Mouse (Mus musculus) embryonic facial prominence, embryonic 12.5 days (tissue): Measurements from ENCODE around the gene Lmbrd2. TPM values are rescaled to one million over a fixed set of nuclear protein-coding genes. Genes with fewer than 3 reads are reported as not detected.
"Not testable (repeated sequence)": the region's sequence is repeated elsewhere in the genome, so short reads cannot be mapped to it uniquely, and the experiment has no call there.

Experiments
- ATAC-seq: fragments of 200-750 bp; cut with Nextera tagmentation; 2 replicates; pipeline ENCODE4 v1.8.0; 2017; ENCODE audit not compliant: insufficient number of reproducible peaks, insufficient read depth, low FRiP score, low TSS enrichment
- H3K27ac ChIP-seq: fragments of 300-500 bp; sonication (generic); 2 replicates; pipeline ENCODE4 v1.5.1; 2016; ENCODE audit warnings: mild to moderate bottlenecking
- H3K27me3 ChIP-seq: fragments of 300-500 bp; sonication (generic); 2 replicates; pipeline ENCODE4 v1.6.1; 2016; ENCODE audit warnings: mild to moderate bottlenecking, moderate library complexity
- H3K36me3 ChIP-seq: fragments of 300-500 bp; sonication (generic); 2 replicates; pipeline ENCODE4 v1.6.1; 2016; ENCODE audit warnings: mild to moderate bottlenecking
- H3K4me1 ChIP-seq: fragments of 300-500 bp; sonication (generic); 2 replicates; pipeline ENCODE4 v1.6.1; 2016
- H3K4me2 ChIP-seq: fragments of 300-500 bp; sonication (generic); replicated peaks from 2 replicates; pipeline ENCODE4 v1.6.1; 2016; ENCODE audit warnings: mild to moderate bottlenecking, moderate library complexity
- H3K4me3 ChIP-seq: fragments of 300-500 bp; sonication (generic); 2 replicates; pipeline ENCODE4 v1.5.1; 2016; ENCODE audit warnings: mild to moderate bottlenecking
- H3K9ac ChIP-seq: fragments of 300-500 bp; sonication (generic); 2 replicates; pipeline ENCODE4 v1.6.1; 2016; ENCODE audit warnings: mild to moderate bottlenecking, moderate library complexity
- H3K9me3 ChIP-seq: fragments of 300-500 bp; sonication (generic); 2 replicates; pipeline ENCODE4 v1.6.1; 2016; ENCODE audit warnings: mild to moderate bottlenecking, moderate library complexity
- whole genome bisulfite sequencing: fragments of 180-500 bp; shearing (Covaris S2); methylation state at CpG from one replicate; pipeline ENCODE4 v1.1.7; 2016; 5-methylcytosine and 5-hydroxymethylcytosine counted together
- polyA plus RNA-seq: library from polyadenylated mRNA; unstranded; fragments of >200 nt; fragmentation: Nextera tagmentation; extraction: Ambion mirVana; gene quantifications from 2 replicates; pipeline ENCODE4 v1.2.1, GENCODE M21; 2016

Gene Lmbrd2
- polyA plus RNA-seq, 1 experiment from 2014 or later = 2.5 TPM

DNA sequence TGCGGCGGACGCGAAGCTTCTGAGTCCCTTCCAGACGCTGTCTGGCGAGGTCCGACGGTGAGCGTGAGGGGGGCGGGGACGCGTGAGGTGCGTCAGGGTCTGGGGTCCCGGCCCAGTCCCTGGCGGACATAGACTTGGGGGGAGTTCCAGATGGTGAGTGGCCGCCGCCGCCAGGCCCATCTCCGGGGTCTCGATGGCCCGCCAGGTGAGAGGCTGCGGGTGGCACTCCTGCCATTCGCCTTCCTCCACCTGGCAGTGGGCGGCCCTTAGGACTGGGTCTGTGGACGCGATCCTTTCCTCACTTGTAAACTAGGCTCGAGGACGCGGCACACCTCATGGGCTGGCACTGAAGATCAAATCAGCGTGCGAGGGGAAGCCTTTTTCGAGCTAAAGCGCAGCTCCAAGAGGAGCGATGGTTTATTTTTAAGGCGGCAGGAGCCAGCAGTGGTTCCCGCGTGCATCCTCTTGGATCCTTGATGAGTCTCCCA is 378 bp downstream of the Lmbrd2 start:
- Histone ChIP-seq H3K4me1 (peaks cover 13% of the 10 kb centered on the region; the same call in 1 of the 2 replicates), H3K9ac (peak overlapping the region; percentile 78), H3K4me3 (peak overlapping the region; percentile 92), H3K36me3 (peaks cover 31% of the 10 kb centered on the region), H3K27me3 (no peaks in the 10 kb centered on the region), H3K27ac (peak overlapping the region; percentile 84), H3K4me2 (peak overlapping the region; percentile 69), H3K9me3 (no peaks in the 10 kb centered on the region)
- under 1% methylated on average over 37 of the region's 37 CpGs for WGBS
- peak; percentile 89 for ATAC-seq

DNA sequence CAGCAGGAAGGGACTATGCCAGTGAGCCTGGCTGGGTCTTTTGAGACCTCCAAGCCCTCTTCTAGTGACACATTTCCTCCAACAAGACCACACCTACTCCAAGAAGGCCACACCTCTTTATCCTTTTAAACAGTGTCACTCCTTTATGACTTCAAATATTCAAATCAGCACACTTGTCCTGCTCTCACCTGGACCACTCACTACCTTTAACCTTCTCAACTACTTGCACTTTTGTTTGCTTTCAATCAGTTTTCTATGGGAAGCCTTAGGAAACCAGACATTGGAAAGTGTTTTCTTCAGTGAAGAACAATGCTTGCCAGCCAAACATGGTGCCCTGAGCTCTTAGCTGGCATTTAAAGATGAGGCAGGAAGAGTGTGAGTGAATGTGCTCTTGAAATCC is 15.0 kb downstream of the Lmbrd2 start, which contains the start of gene Skp2:
Gene Skp2, minus strand, starts transcription at position 101 of the 400 bp plus-strand sequence.
- Histone ChIP-seq H3K36me3 (peaks cover 12% of the 10 kb centered on the region), H3K9me3 (no peaks in the 10 kb centered on the region), H3K27ac (no peak within 1 kb of the TSS), H3K4me1 (no peaks in the 10 kb centered on the region), H3K4me2 (no peak within 1 kb of the TSS), H3K9ac (no peak within 1 kb of the TSS), H3K27me3 (no peaks in the 10 kb centered on the region), H3K4me3 (no peak within 1 kb of the TSS)
- no peak for ATAC-seq

DNA sequence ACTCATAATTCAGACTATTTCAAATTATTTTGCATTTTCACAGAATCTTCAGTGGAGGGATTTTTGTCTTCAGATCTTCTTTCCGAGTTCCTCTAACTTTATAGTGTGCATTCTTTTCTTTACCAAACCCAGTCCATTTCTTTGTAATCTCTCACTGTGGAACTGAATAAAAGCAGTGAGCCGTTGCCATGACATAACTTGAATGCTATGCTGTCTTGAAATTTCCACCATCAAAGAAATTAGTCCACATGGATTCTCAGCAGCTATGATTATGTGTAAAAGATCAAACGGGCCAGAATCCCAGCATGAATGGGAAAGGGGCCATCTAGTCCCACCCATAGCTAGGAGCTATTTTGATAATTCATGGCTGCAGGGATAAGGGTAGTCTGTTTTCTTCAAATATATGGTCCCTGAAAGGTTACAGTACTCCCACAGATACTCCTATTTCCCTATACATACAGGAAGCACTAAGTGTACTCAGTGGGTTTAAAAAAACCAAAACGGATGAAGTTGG is 22.3 kb downstream of the Lmbrd2 start:
- Histone ChIP-seq H3K27ac (no peak overlapping the region), H3K9ac (no peak overlapping the region), H3K36me3 (peaks cover 17% of the 10 kb centered on the region), H3K4me3 (no peak overlapping the region), H3K9me3 (no peaks in the 10 kb centered on the region), H3K4me2 (no peak overlapping the region), H3K27me3 (no peaks in the 10 kb centered on the region), H3K4me1 (no peaks in the 10 kb centered on the region)
- WGBS = 77% methylated on average over 4 of the region's 4 CpGs
- no peak for ATAC-seq

DNA sequence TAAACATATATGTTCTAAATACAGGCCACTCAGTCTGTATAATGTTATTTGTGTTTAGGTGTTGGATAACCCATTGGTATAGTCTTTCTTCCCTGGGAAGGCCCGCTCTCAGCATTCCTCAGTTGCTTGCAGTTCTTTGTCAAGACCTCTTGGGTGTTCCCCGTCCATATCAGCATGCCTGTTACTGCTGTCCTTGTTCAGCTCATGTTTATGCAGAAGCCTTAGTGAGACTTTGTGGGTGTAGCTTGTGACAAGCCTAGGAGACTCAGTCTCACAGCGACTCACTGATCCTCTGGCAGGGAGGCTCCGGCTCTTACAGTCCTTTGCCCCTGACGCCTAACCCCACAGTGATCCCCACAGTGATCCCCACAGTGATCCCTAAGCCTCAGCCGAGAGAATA is 23.8 kb downstream of the Lmbrd2 start:
- Histone ChIP-seq H3K9ac (no peak overlapping the region), H3K4me1 (no peaks in the 10 kb centered on the region), H3K9me3 (no peaks in the 10 kb centered on the region), H3K27me3 (no peaks in the 10 kb centered on the region), H3K36me3 (peaks cover 28% of the 10 kb centered on the region), H3K4me3 (no peak overlapping the region), H3K27ac (no peak overlapping the region), H3K4me2 (no peak overlapping the region)
- 74% methylated on average over 6 of the region's 6 CpGs for WGBS
- no peak for ATAC-seq

DNA sequence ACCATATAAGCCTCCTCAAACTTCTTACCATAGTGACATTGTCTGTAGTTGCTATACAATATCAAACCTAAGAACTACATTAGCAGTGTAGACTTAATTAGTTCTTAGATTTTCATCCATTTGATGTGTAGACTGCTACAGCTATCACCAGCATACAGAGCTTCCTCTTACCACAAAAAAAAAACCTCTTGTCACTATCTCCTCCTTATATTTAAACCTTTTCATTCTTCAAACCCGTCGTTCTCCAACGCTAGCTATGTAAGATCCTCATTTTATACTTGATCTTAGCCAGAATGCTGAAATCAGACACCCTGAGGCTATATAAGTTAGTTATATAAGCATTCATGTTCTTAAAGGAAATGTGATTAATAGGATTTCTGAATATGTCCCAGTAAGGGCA is 36.7 kb downstream of the Lmbrd2 start:
- Histone ChIP-seq H3K27ac (no peak overlapping the region), H3K9me3 (no peaks in the 10 kb centered on the region), H3K36me3 (peaks cover 30% of the 10 kb centered on the region; the same call in 1 of the 2 replicates), H3K4me2 (no peak overlapping the region), H3K4me1 (no peaks in the 10 kb centered on the region), H3K27me3 (no peaks in the 10 kb centered on the region), H3K9ac (no peak overlapping the region), H3K4me3 (no peak overlapping the region)
- 95% methylated on average over 3 of the region's 3 CpGs for WGBS
- no peak for ATAC-seq

DNA sequence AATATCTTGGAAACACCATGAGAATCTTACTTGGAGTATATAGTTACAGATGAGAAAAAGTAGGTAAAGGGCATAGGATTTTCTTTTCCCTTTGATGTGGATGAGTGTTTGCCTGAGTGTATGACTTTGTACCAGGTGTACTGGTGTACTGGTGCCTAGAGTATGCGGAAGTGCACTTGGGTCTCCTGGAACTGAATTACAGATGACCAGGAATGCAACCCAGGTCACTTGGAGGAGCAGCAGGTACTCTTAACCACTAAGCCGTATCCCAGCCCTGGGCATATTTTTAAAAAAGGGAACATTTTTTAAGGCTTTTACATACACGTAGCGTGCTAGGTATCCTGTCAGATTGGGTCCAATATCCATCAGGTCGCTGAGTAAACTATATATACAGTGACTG is 43.6 kb downstream of the Lmbrd2 start:
- no peak overlapping the region for H3K27ac ChIP-seq

DNA sequence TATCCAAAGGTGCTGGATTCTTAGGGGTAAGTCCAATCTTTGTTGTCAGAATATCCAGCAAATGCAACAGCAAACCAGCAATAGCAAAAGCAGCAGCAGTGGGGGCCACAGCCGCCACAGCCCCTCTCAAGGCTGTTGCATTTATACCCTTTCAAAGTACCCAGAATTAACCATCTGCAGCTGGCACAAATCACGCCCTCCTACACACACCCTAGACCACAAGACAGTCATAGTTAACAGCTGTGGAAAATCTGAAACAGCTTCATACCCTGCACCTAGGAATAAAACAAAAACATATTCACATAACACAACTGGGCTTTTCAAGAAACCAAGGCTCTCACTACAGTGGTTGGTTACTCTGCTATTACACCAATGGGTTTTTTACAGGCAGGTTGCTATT is 49.4 kb downstream of the Lmbrd2 start:
- no peak overlapping the region for H3K4me2 ChIP-seq
- peaks cover 25% of the 10 kb centered on the region for H3K36me3 ChIP-seq
- no peaks in the 10 kb centered on the region for H3K4me1 ChIP-seq
- WGBS = 74% methylated on average over 2 of the region's 2 CpGs
- no peak overlapping the region for H3K9ac ChIP-seq
- no peaks in the 10 kb centered on the region for H3K27me3 ChIP-seq
- H3K27ac ChIP-seq = no peak overlapping the region
- H3K9me3 ChIP-seq = no peaks in the 10 kb centered on the region
- no peak overlapping the region for H3K4me3 ChIP-seq
- ATAC-seq = peak; percentile 79; the same call in 1 of the 2 replicates

More for the DNA sequence above, 43.6 kb downstream of the Lmbrd2 start:
- H3K9ac ChIP-seq = no peak overlapping the region
- no peak for ATAC-seq
- H3K27me3 ChIP-seq = no peaks in the 10 kb centered on the region
- peaks cover 17% of the 10 kb centered on the region for H3K36me3 ChIP-seq
- 93% methylated on average over 5 of the region's 5 CpGs for WGBS
- H3K9me3 ChIP-seq = no peaks in the 10 kb centered on the region
- H3K4me3 ChIP-seq = no peak overlapping the region
- no peaks in the 10 kb centered on the region for H3K4me1 ChIP-seq
- no peak overlapping the region for H3K4me2 ChIP-seq

DNA sequence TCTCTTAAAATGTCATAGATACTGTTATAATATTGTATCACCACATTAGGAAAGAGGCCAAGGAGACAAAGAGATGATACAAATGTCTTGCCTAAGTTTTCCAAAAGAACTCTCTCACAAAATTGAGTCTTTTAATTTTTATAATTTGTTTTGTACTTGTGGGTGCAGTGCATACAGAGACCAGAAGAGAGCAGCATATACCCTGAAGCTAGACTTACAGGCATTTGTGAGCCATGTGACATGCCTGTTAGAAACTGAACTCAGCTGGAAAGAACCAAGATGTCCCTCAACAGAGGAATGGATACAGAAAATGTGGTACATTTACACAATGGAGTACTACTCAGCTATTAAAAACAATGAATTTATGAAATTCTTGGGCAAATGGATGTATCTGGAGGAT is 52.3 kb downstream of the Lmbrd2 start:
- H3K9ac ChIP-seq, H3K27me3 ChIP-seq, H3K27ac ChIP-seq, H3K4me2 ChIP-seq, H3K4me1 ChIP-seq, ATAC-seq, H3K4me3 ChIP-seq, H3K9me3 ChIP-seq: not testable (repeated sequence)
- H3K36me3 ChIP-seq = peaks cover 30% of the 10 kb centered on the region

DNA sequence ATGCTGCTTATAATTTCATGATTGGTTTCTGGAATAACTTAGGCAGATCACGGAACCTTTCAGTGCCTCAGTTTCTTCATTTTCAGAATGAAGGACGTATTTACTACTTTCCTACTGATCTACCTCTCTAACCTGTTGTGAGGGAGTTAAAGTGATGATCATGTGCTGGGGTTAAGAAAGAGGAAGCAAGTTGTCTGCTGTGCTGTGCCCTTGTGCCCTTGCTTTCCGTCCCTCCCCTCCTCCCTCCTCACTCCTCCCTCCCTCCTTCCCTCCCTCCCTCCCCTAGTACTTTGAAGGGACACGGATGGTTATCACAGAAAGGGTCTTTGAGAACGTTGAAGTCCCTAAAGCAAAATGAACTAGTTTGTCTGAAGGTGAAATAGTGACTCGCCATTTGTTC is 58.1 kb downstream of the Lmbrd2 start:
- no peak overlapping the region for H3K4me3 ChIP-seq
- no peak overlapping the region for H3K4me2 ChIP-seq
- H3K27me3 ChIP-seq = no peaks in the 10 kb centered on the region
- no peaks in the 10 kb centered on the region for H3K4me1 ChIP-seq
- H3K36me3 ChIP-seq = peaks cover 8% of the 10 kb centered on the region
- no peak overlapping the region for H3K27ac ChIP-seq
- H3K9ac ChIP-seq = no peak overlapping the region
- WGBS = 51% methylated on average over 6 of the region's 6 CpGs
- no peak for ATAC-seq
- no peaks in the 10 kb centered on the region for H3K9me3 ChIP-seq

DNA sequence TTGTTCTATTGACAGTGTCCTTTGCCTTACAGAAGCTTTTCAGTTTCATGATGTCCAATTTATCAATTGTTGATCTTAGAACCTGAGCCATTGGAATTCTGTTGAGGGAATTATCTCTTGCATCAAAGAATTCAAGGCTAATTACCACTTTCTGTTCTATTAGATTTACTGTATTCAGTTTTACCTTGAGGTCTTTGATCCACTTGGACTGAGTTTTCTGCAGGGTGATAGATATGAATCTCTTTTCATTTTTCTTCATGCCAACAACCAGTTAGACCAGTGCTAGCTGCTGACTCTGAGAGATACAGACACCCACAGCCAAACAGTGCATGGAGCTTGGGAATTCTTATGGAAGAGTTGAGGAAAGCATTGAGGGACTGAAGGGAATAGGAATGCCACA is 71.5 kb downstream of the Lmbrd2 start:
- no peaks in the 10 kb centered on the region for H3K36me3 ChIP-seq
- no peak overlapping the region for H3K4me3 ChIP-seq
- no peaks in the 10 kb centered on the region for H3K9me3 ChIP-seq
- no peak for ATAC-seq
- H3K27ac ChIP-seq = no peak overlapping the region
- no peaks in the 10 kb centered on the region for H3K27me3 ChIP-seq
- H3K4me2 ChIP-seq = no peak overlapping the region
- no peak overlapping the region for H3K9ac ChIP-seq
- no peaks in the 10 kb centered on the region for H3K4me1 ChIP-seq

DNA sequence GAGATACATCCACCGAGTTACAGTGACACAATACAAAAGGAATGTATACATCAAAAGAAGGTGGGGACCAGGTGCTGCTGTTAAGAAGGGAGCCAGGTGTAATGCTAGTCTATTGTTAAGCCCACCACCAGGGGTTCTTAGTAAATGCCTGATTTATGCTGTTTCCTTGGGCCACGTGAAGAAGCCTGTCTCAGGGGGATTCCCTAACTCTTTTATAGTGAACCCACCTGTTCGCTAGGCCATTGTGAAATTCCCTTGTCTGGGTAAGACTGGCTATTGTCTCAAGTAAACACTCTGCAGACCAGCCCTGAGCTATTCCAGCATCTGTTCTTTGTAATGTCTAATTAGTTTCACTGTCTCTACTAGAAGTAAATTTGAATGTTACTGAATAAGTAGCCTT is 72.7 kb downstream of the Lmbrd2 start:
- not testable (repeated sequence) for ATAC-seq, H3K9ac ChIP-seq, H3K9me3 ChIP-seq, H3K27me3 ChIP-seq, H3K4me3 ChIP-seq, H3K36me3 ChIP-seq, H3K4me1 ChIP-seq, H3K27ac ChIP-seq, H3K4me2 ChIP-seq
- 52% methylated on average over 3 of the region's 3 CpGs for WGBS

DNA sequence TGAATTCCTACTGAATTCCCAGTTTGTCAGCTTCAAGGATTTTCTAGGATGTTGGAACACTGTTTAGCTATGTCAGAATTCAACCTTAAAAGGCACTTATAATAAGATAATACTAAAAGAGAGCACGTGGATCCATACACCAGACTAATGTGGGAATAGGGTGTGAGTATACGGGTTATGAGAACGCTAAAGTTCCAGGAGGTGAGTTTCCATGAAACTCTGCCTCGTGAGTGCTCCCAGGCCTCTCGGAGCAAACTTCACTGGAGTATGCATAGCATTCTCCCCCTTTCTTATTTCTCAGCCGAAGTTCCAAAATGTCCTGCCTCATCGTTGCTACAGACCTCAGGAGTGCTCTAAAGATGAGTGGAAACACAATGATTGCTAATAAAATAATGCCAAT is 73.1 kb downstream of the Lmbrd2 start:
- not testable (repeated sequence) for H3K4me3 ChIP-seq, H3K36me3 ChIP-seq, ATAC-seq, H3K9me3 ChIP-seq, H3K4me2 ChIP-seq, H3K4me1 ChIP-seq, H3K9ac ChIP-seq, H3K27ac ChIP-seq, H3K27me3 ChIP-seq
- WGBS = 91% methylated on average over 7 of the region's 7 CpGs

DNA sequence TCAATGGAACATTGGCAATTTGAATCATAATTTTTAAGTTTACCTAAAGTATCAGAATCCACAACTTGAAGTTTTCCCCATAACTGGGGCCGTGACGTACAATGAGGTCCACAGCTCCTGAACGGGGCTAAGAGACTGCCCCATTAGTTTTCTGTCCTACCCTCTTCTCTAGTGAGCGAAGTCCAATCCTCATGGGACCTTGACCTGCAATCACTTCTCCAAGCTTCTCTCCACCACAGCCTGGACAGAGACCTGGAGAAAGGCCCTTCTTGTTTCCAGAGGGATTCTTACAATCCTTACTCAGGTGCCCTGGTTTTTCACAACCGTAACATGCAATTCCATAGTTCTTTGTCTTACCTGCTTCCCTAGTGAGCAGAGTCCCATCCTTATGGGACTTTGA is 76.1 kb downstream of the Lmbrd2 start:
- Histone ChIP-seq H3K9me3 (no peaks in the 10 kb centered on the region), H3K36me3 (no peaks in the 10 kb centered on the region), H3K4me1 (no peaks in the 10 kb centered on the region), H3K9ac (no peak overlapping the region), H3K27me3 (no peaks in the 10 kb centered on the region), H3K4me2 (no peak overlapping the region), H3K4me3 (no peak overlapping the region), H3K27ac (no peak overlapping the region)
- ATAC-seq = no peak
- 93% methylated on average over 5 of the region's 5 CpGs for WGBS
